Comparison of ENCODE assay signal across 16 mouse cellular contexts in the genomic region with DNA sequence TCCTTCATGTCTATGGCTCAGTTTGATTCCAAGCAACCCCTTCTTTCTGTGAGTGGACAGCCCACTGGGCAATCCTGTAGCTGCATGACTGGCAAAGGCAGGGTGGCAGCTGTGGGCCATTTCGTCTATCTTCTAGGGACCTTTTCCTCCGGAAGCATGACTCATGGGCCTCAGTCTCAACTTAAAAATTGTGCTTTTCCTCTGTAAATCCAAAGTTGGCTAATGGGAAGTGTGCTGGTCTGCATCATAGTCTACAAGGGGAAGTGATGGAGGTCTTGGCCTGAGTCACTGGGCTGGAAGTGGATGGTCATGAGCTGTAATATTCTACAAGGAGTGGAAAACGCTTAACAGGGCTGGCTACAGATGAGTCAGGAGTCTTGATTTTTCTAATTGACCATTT. TPM values are rescaled to one million over a fixed set of nuclear protein-coding genes. Genes with fewer than 3 reads are reported as not detected.
DNase-seq lines count a peak whose midpoint lies in the region; ATAC-seq lines count a peak whose summit lies in the region.
"Had no signal": no experiment of that assay in that cellular context is flagged by ENCODE, and none has a peak within 500 bp of the region (broad histone marks: within the 10 kb centered on the region; RNA-seq: fewer than 3 reads in every experiment).

No protein-coding gene starts in this region.

- no peaks in the 10 kb centered on the region for H3K27me3 ChIP-seq in kidney, embryonic 16.5 days (ENCODE audit: insufficient read depth, low read length)
- H3K27me3 ChIP-seq: hindbrain, embryonic 12.5 days; intestine, embryonic 15.5 days; midbrain, embryonic 15.5 days had no signal

- H3K36me3 ChIP-seq in kidney, embryonic 16.5 days (ENCODE audit: insufficient read depth, low read length) = no peaks in the 10 kb centered on the region
- H3K36me3 ChIP-seq: hindbrain, embryonic 12.5 days; intestine, embryonic 15.5 days; midbrain, embryonic 15.5 days had no signal

- no peak overlapping the region for H3K4me2 ChIP-seq in kidney, embryonic 16.5 days (replicated peaks; ENCODE audit: low read depth, low read length)
- H3K4me2 ChIP-seq: hindbrain, embryonic 12.5 days; intestine, embryonic 15.5 days; liver, embryonic 11.5 days; midbrain, embryonic 15.5 days had no signal

- peak; percentile 35 to 63 for DNase-seq in adrenal gland, adult (ENCODE audit: inconsistent age in 2 of 2, low spot score in 1 of 2)
- DNase-seq in adrenal gland, postnatal 4 days (ENCODE audit: low spot score in 2 of 2) = no peak
- peak; percentile 53 for DNase-seq in kidney, adult 9 months
- DNase-seq in kidney, postnatal 25 days = peak; percentile 25 to 45
- DNase-seq in spleen, postnatal 14 days (ENCODE audit: low spot score in 2 of 2) = no peak
- no peak for DNase-seq in embryo, embryonic 11 days
- DNase-seq: right cerebral cortex, postnatal 4 days; thymus, postnatal 36 days had no signal

- H3K9ac ChIP-seq in kidney, embryonic 16.5 days (replicated peaks; ENCODE audit: low read length) = no peak overlapping the region
- H3K9ac ChIP-seq: hindbrain, embryonic 12.5 days; intestine, embryonic 15.5 days; midbrain, embryonic 15.5 days had no signal

- no peak overlapping the region for H3K27ac ChIP-seq in kidney, embryonic 16.5 days (ENCODE audit: low read length)
- H3K27ac ChIP-seq: hindbrain, embryonic 12.5 days; intestine, embryonic 15.5 days; midbrain, embryonic 15.5 days; stomach, postnatal 0 days had no signal

- no peak overlapping the region for H3K4me3 ChIP-seq in kidney, embryonic 16.5 days (ENCODE audit: low read length)
- H3K4me3 ChIP-seq: hindbrain, embryonic 12.5 days; intestine, embryonic 15.5 days; midbrain, embryonic 15.5 days had no signal

- no peaks in the 10 kb centered on the region for H3K4me1 ChIP-seq in kidney, embryonic 16.5 days (ENCODE audit: insufficient read depth, low read length)
- H3K4me1 ChIP-seq: hindbrain, embryonic 12.5 days; midbrain, embryonic 15.5 days had no signal

- ATAC-seq in kidney, embryonic 16.5 days (ENCODE audit: low FRiP score, low TSS enrichment) = no peak
- ATAC-seq in granulocyte monocyte progenitor cell, adult 5-6 weeks (replicated peaks; ENCODE audit: poor library complexity, severe bottlenecking) = peak; percentile 86
- ATAC-seq: forebrain, embryonic 14.5 days; intestine, embryonic 15.5 days; midbrain, embryonic 15.5 days had no signal

- WGBS in kidney, embryonic 16.5 days = 87% methylated on average over 3 of the region's 3 CpGs

- no peaks in the 10 kb centered on the region for H3K9me3 ChIP-seq in kidney, embryonic 16.5 days (ENCODE audit: low read length)
- H3K9me3 ChIP-seq: hindbrain, embryonic 12.5 days; intestine, embryonic 15.5 days; midbrain, embryonic 15.5 days had no signal

RNA-seq across cellular contexts. Expression of gene Sash1, which starts 15.5 kb away (rescaled TPM):
- total RNA-seq in adrenal gland, postnatal 4 days (2021) = 10 to 100 TPM; 71.2 to 74.2 TPM
- polyA plus RNA-seq in kidney, embryonic 16.5 days (2015; fragmentation: Nextera tagmentation; extraction: Ambion mirVana) = 3.1 and 3.9 TPM in 2 replicates
- 1.9 and 2.4 TPM in 2 replicates for total RNA-seq in granulocyte monocyte progenitor cell, adult 5-6 weeks (2014; fragmentation: Nextera tagmentation)
- total RNA-seq in granulocyte monocyte progenitor cell, adult 5-6 weeks (2017) = 2.1 and 2.4 TPM in 2 replicates

Comparison
In these comparisons a context has a peak if more than half of its experiments do, and no peak if none do; other contexts are left out.
1. DNase-seq: peak in adrenal gland, adult (2 of 2), kidney, adult 9 months (single experiment) and kidney, postnatal 25 days (2 of 2); none in adrenal gland, postnatal 4 days (0 of 2), spleen, postnatal 14 days (0 of 2) and embryo, embryonic 11 days (single experiment).
2. RNA of gene Sash1, which starts 15.5 kb away (total RNA-seq): 71.2 to 74.2 TPM in adrenal gland, postnatal 4 days; 1.9 to 2.4 TPM in granulocyte monocyte progenitor cell, adult 5-6 weeks; every median in the first group is over 10 times any median in the second.